Mouse (Mus musculus) stomach, postnatal 0 days (tissue): ENCODE measurements around the gene Gm29094. TPM values are rescaled to one million over a fixed set of nuclear protein-coding genes. Genes with fewer than 3 reads are reported as not detected.
"Not testable (repeated sequence)": the region's sequence is repeated elsewhere in the genome, so short reads cannot be mapped to it uniquely, and the experiment has no call there.

Experiments used
- ATAC-seq: fragments of 200-750 bp; cut with Nextera tagmentation; 2 replicates; pipeline ENCODE4 v1.8.0; 2017; ENCODE audit not compliant: low FRiP score, low TSS enrichment
- DNase-seq: peaks from one replicate; pipeline ENCODE4 v3.0.0-alpha.2; 2016; ENCODE audit warnings: low spot score
- H3K27ac ChIP-seq: fragments of 300-500 bp; sonication (generic); replicated peaks from 2 replicates; pipeline ENCODE4 v1.5.1; 2014; ENCODE audit warnings: mild to moderate bottlenecking, control low read depth
- H3K27me3 ChIP-seq: fragments of 300-500 bp; sonication (generic); 2 replicates; pipeline ENCODE4 v1.6.1; 2014; ENCODE audit warnings: low read length; ENCODE audit not compliant: control insufficient read depth, insufficient read depth
- H3K36me3 ChIP-seq: fragments of 300-500 bp; sonication (generic); 2 replicates; pipeline ENCODE4 v1.6.1; 2014; ENCODE audit warnings: low read length, mixed read lengths; ENCODE audit not compliant: control insufficient read depth, insufficient read depth
- H3K4me1 ChIP-seq: fragments of 300-500 bp; sonication (generic); replicated peaks from 2 replicates; pipeline ENCODE4 v1.6.1; 2014; ENCODE audit warnings: antibody characterized with exemption; ENCODE audit not compliant: control insufficient read depth, insufficient read depth
- H3K4me2 ChIP-seq: fragments of 300-500 bp; sonication (generic); replicated peaks from 2 replicates; pipeline ENCODE4 v1.6.1; 2014; ENCODE audit warnings: low read depth, mild to moderate bottlenecking, control low read depth, moderate library complexity
- H3K4me3 ChIP-seq: fragments of 300-500 bp; sonication (generic); 2 replicates; pipeline ENCODE4 v1.5.1; 2014; ENCODE audit warnings: low read depth, low read length, control low read depth
- H3K9ac ChIP-seq: fragments of 300-500 bp; sonication (generic); 2 replicates; pipeline ENCODE4 v1.6.1; 2014; ENCODE audit warnings: mild to moderate bottlenecking, low read length, control low read depth, mixed read lengths
- H3K9me3 ChIP-seq: fragments of 300-500 bp; sonication (generic); 2 replicates; pipeline ENCODE4 v1.6.1; 2016; ENCODE audit warnings: low read length; ENCODE audit not compliant: control insufficient read depth
- CTCF ChIP-seq: IDR thresholded peaks from 2 replicates; pipeline ENCODE4 v1.5.1; 2016; ENCODE audit warnings: antibody characterized with exemption, low read depth, mild to moderate bottlenecking, moderate library complexity
- EP300 ChIP-seq: optimal IDR thresholded peaks from 2 replicates; pipeline ENCODE3; 2016; ENCODE audit warnings: antibody characterized with exemption
- WGBS: fragments of 180-500 bp; shearing (Covaris S2); extraction: QIAGEN DNeasy Blood & Tissue Kit; methylation state at CpG from one replicate; pipeline ENCODE4 v1.1.7; 2014; 5-methylcytosine and 5-hydroxymethylcytosine counted together
- polyA plus RNA-seq: library from polyadenylated mRNA; unstranded; fragments of >200 nt; fragmentation: Nextera tagmentation; extraction: Ambion mirVana; gene quantifications from 2 replicates; pipeline ENCODE4 v1.2.1, GENCODE M21; 2015

Gm29094 gene
- polyA plus RNA-seq, 1 experiment from 2014 or later, result not detected

DNA sequence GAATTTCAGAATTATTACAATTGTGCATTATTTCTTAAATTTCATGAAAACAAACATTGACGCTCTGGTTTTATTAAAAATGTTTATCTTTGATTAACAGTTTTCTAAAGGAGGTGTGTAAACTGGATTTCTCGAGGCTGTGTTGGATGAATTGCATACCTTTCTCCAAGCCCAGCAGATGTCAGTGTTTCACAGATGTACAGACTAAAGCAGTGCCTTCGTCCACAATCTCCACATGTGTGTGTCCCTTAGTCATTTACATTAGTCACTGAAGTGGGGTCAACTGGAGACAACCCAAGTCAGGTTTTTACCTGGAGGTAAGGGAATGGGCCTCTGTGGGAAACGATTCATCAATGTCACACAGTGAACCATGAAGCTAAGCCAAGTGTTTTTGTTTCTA, 26.9 kb downstream of the Gm29094 start:
- TF ChIP-seq EP300 (no peak), CTCF (peak; percentile 66)
- no peak for ATAC-seq
- Histone ChIP-seq H3K9ac (no peak overlapping the region), H3K4me1 (no peaks in the 10 kb centered on the region), H3K4me2 (no peak overlapping the region), H3K27me3 (no peaks in the 10 kb centered on the region), H3K36me3 (no peaks in the 10 kb centered on the region), H3K27ac (no peak overlapping the region), H3K9me3 (no peaks in the 10 kb centered on the region), H3K4me3 (no peak overlapping the region)
- DNase-seq, result no peak
- 39% methylated on average over 4 of the region's 4 CpGs for WGBS

- no peak overlapping the region for H3K27ac ChIP-seq
- no peak for DNase-seq
- no peak for TF ChIP-seq EP300
- TF ChIP-seq CTCF, result no peak
- H3K27me3 ChIP-seq, result no peaks in the 10 kb centered on the region
- H3K4me2 ChIP-seq, result no peak overlapping the region
- H3K4me1 ChIP-seq, result no peaks in the 10 kb centered on the region
- ATAC-seq, result no peak
- no peak overlapping the region for H3K9ac ChIP-seq
- WGBS, result 89% methylated on average over 7 of the region's 7 CpGs
- no peaks in the 10 kb centered on the region for H3K36me3 ChIP-seq
- H3K9me3 ChIP-seq, result no peaks in the 10 kb centered on the region
- H3K4me3 ChIP-seq, result no peak overlapping the region
Measured at GRCm38 (mm10) chr9:89228122-89228521, 28.9 kb downstream of the Gm29094 start.

DNA sequence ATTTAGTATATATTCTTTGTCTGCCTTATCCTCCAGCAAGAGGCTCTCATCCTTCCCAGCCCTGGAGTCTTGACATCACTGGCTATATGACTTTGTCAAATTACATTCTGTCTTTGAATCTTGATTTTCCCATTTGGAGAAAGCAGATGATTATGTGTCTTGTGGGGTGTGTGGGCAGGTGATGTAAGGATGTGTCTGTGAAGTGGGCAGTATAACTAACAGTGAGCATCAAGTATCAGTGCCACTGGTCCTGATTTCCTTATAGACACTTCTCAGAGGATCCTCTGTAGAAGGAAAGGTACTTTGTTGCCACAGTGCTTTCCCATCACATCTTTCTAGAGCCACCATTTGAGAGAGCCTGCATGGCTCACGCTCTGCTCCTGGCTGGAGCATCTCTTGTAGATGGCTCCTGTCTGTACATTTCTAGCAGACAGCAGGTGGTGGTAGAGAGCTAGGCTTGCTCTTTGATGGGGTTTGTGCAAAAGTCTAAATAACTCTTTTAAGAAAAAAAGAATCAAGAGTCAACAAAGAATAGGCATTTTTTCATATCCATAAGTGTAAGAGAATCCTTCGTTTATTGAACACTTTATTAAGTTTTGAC, 31.8 kb downstream of the Gm29094 start:
- H3K4me1 ChIP-seq, H3K4me2 ChIP-seq, H3K9ac ChIP-seq, DNase-seq, H3K9me3 ChIP-seq, H3K27ac ChIP-seq, H3K27me3 ChIP-seq, H3K36me3 ChIP-seq, H3K4me3 ChIP-seq: not testable (repeated sequence)
- 0 out of 2 replicates have a peak, but pooled peaks have one; percentile 38 for ATAC-seq
- WGBS, result 54% methylated on average over 1 of the region's 2 CpGs
- TF ChIP-seq CTCF, result peak; percentile 60

DNA sequence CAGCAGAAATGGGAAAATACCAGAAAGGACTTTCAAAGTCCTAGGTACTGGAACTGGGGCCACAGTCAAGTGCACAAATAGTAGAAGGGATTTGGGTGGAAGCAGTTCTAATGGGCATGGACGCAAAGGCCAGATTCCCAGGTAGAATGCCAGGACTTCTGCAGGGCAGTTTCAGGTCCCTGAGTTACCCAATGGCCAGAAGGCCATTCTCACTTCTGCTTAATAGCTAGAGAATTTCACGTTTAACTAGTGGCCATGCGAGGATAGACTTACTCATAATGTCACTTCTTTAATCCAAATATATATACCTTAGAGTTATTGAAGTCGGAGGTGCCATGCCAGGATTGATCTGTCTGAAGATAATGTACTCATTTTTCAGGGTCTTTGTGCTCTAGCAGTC, 38.0 kb downstream of the Gm29094 start:
- ATAC-seq, H3K4me2 ChIP-seq: not testable (repeated sequence)
- 78% methylated on average over 4 of the region's 4 CpGs for WGBS

DNA sequence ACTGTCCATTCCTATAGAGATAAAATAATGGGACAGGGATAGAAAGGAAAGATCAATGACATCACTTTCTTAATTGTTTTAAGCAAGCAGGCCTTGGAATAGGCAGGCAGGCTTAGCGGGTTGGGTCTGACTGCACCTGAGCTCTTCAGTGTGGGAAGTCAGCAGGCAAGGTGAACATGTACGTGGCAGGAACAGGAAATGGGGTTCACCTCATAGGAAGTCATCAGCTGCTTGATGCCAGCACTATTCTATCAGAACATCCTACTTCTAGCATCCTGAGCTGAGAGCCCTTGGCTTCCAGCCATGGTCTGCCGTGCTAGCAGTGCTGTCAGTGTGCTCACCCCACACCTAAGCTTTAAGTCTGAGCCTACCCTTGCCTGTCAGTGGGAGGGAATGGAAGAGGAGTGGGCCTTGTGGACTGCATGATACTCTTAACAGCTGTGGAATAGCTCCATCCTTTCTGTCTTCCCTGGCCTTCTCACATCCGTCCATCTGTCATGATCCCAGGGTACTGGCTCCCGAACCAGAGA, 39.9 kb downstream of the Gm29094 start:
- H3K27ac ChIP-seq, H3K27me3 ChIP-seq, H3K9ac ChIP-seq, DNase-seq, H3K4me1 ChIP-seq, H3K9me3 ChIP-seq, H3K4me2 ChIP-seq, H3K36me3 ChIP-seq, ATAC-seq, H3K4me3 ChIP-seq: not testable (repeated sequence)
- WGBS, result 81% methylated on average over 4 of the region's 5 CpGs

More for the DNA sequence above, 38.0 kb downstream of the Gm29094 start:
- H3K9me3 ChIP-seq, DNase-seq, H3K36me3 ChIP-seq, H3K27ac ChIP-seq, H3K4me3 ChIP-seq, H3K4me1 ChIP-seq, H3K9ac ChIP-seq, H3K27me3 ChIP-seq: not testable (repeated sequence)

GRCm38 (mm10) chr9:89240516-89241019, 41.4 kb downstream of the Gm29094 start:
- not testable (repeated sequence) for H3K4me3 ChIP-seq, H3K36me3 ChIP-seq, H3K9ac ChIP-seq, H3K27me3 ChIP-seq, H3K4me2 ChIP-seq, H3K4me1 ChIP-seq, H3K9me3 ChIP-seq, ATAC-seq, DNase-seq, H3K27ac ChIP-seq
- 75% methylated on average over 3 of the region's 3 CpGs for WGBS
